Mouse (Mus musculus): ENCODE data around the gene Sdccag8.

The Sdccag8 gene

GRCm38 (mm10) chr1:176852813-176853590, 38.5 kb downstream of the Sdccag8 start:
- in situ Hi-C loops (cut with MboI; ENCODE audit: low pct_unique_long_range_greater_than_20kb in 1 of 2, low sequenced_read_pairs in 2 of 2, unreplicated experiment in 1 of 2) = loop anchor here in 1 of 2 experiments (25.0 kb wide), 1 partner anchor 141 kb away; no protein-coding TSS in a partner anchor

- in situ Hi-C loops (cut with MboI; ENCODE audit: low pct_unique_long_range_greater_than_20kb in 1 of 2, low sequenced_read_pairs in 2 of 2, unreplicated experiment in 1 of 2) = loop anchor here in 1 of 2 experiments (25.0 kb wide), 1 partner anchor 150 kb away; no protein-coding TSS in a partner anchor
Measured at GRCm38 (mm10) chr1:176861981-176862644, 47.7 kb downstream of the Sdccag8 start.

GRCm38 (mm10) chr1:176870501-176870900, 56.0 kb downstream of the Sdccag8 start:
- in situ Hi-C loops (cut with MboI; ENCODE audit: low pct_unique_long_range_greater_than_20kb in 1 of 2, low sequenced_read_pairs in 2 of 2, unreplicated experiment in 1 of 2) = loop anchor here in 1 of 2 experiments (25.0 kb wide), 1 partner anchor 158 kb away; no protein-coding TSS in a partner anchor

- in situ Hi-C loops (cut with MboI; ENCODE audit: low pct_unique_long_range_greater_than_20kb in 1 of 2, low sequenced_read_pairs in 2 of 2, unreplicated experiment in 1 of 2) = loop anchor here in 1 of 2 experiments (25.0 kb wide), 1 partner anchor 160 kb away; no protein-coding TSS in a partner anchor
Measured at GRCm38 (mm10) chr1:176871975-176872374, 57.5 kb downstream of the Sdccag8 start.

- in situ Hi-C loops (cut with MboI; ENCODE audit: low pct_unique_long_range_greater_than_20kb in 1 of 2, low sequenced_read_pairs in 2 of 2, unreplicated experiment in 1 of 2) = loop anchor here in 1 of 2 experiments (25.0 kb wide), 1 partner anchor 161 kb away; no protein-coding TSS in a partner anchor
Measured at GRCm38 (mm10) chr1:176873463-176873862, 59.0 kb downstream of the Sdccag8 start.

GRCm38 (mm10) chr1:176874155-176874554, 59.7 kb downstream of the Sdccag8 start:
- in situ Hi-C loops (cut with MboI; ENCODE audit: low pct_unique_long_range_greater_than_20kb in 1 of 2, low sequenced_read_pairs in 2 of 2, unreplicated experiment in 1 of 2) = loop anchor here in 1 of 2 experiments (25.0 kb wide), 1 partner anchor 162 kb away; no protein-coding TSS in a partner anchor

- in situ Hi-C loops (cut with MboI; ENCODE audit: low pct_unique_long_range_greater_than_20kb in 1 of 2, low sequenced_read_pairs in 2 of 2, unreplicated experiment in 1 of 2) = loop anchor here in 1 of 2 experiments (25.0 kb wide), 1 partner anchor 810 kb away; no protein-coding TSS in a partner anchor
Measured at GRCm38 (mm10) chr1:176877756-176878155, 63.3 kb downstream of the Sdccag8 start.

GRCm38 (mm10) chr1:176879005-176879404, 64.5 kb downstream of the Sdccag8 start:
- in situ Hi-C loops (cut with MboI; ENCODE audit: low pct_unique_long_range_greater_than_20kb in 1 of 2, low sequenced_read_pairs in 2 of 2, unreplicated experiment in 1 of 2) = loop anchor here in 1 of 2 experiments (25.0 kb wide), 1 partner anchor 808 kb away; no protein-coding TSS in a partner anchor

- in situ Hi-C loops (cut with MboI; ENCODE audit: low pct_unique_long_range_greater_than_20kb in 1 of 2, low sequenced_read_pairs in 2 of 2, unreplicated experiment in 1 of 2) = loop anchor here in 1 of 2 experiments (25.0 kb wide), 1 partner anchor 808 kb away; no protein-coding TSS in a partner anchor
Measured at GRCm38 (mm10) chr1:176879614-176880013, 65.2 kb downstream of the Sdccag8 start.

- in situ Hi-C loops (cut with MboI; ENCODE audit: low pct_unique_long_range_greater_than_20kb in 1 of 2, low sequenced_read_pairs in 2 of 2, unreplicated experiment in 1 of 2) = loop anchor here in 1 of 2 experiments (25.0 kb wide), 1 partner anchor 807 kb away; no protein-coding TSS in a partner anchor
Measured at GRCm38 (mm10) chr1:176880101-176880500, 65.6 kb downstream of the Sdccag8 start.

- in situ Hi-C loops (cut with MboI; ENCODE audit: low pct_unique_long_range_greater_than_20kb in 1 of 2, low sequenced_read_pairs in 2 of 2, unreplicated experiment in 1 of 2) = loop anchor here in 1 of 2 experiments (25.0 kb wide), 1 partner anchor 806 kb away; no protein-coding TSS in a partner anchor
Measured at GRCm38 (mm10) chr1:176880943-176881342, 66.5 kb downstream of the Sdccag8 start.

- in situ Hi-C loops (cut with MboI; ENCODE audit: low pct_unique_long_range_greater_than_20kb in 1 of 2, low sequenced_read_pairs in 2 of 2, unreplicated experiment in 1 of 2) = loop anchor here in 1 of 2 experiments (25.0 kb wide), 1 partner anchor 802 kb away; no protein-coding TSS in a partner anchor
Measured at GRCm38 (mm10) chr1:176885207-176885933, 70.9 kb downstream of the Sdccag8 start.

- in situ Hi-C loops (cut with MboI; ENCODE audit: low pct_unique_long_range_greater_than_20kb in 1 of 2, low sequenced_read_pairs in 2 of 2, unreplicated experiment in 1 of 2) = loop anchor here in 1 of 2 experiments (25.0 kb wide), 1 partner anchor 801 kb away; no protein-coding TSS in a partner anchor
Measured at GRCm38 (mm10) chr1:176886002-176886401, 71.5 kb downstream of the Sdccag8 start.

GRCm38 (mm10) chr1:176903741-176904140, 89.3 kb downstream of the Sdccag8 start:
- in situ Hi-C loops (cut with MboI; ENCODE audit: low pct_unique_long_range_greater_than_20kb in 1 of 2, low sequenced_read_pairs in 2 of 2, unreplicated experiment in 1 of 2) = no loop called here

- in situ Hi-C loops (cut with MboI; ENCODE audit: low pct_unique_long_range_greater_than_20kb in 1 of 2, low sequenced_read_pairs in 2 of 2, unreplicated experiment in 1 of 2) = no loop called here
Measured at GRCm38 (mm10) chr1:176915946-176916345, 101.5 kb downstream of the Sdccag8 start.

GRCm38 (mm10) chr1:176919486-176919885, 105.0 kb downstream of the Sdccag8 start:
- in situ Hi-C loops (cut with MboI; ENCODE audit: low pct_unique_long_range_greater_than_20kb in 1 of 2, low sequenced_read_pairs in 2 of 2, unreplicated experiment in 1 of 2) = no loop called here

GRCm38 (mm10) chr1:176922842-176923241, 108.4 kb downstream of the Sdccag8 start:
- in situ Hi-C loops (cut with MboI; ENCODE audit: low pct_unique_long_range_greater_than_20kb in 1 of 2, low sequenced_read_pairs in 2 of 2, unreplicated experiment in 1 of 2) = no loop called here

GRCm38 (mm10) chr1:176926009-176926408, 111.5 kb downstream of the Sdccag8 start:
- in situ Hi-C loops (cut with MboI; ENCODE audit: low pct_unique_long_range_greater_than_20kb in 1 of 2, low sequenced_read_pairs in 2 of 2, unreplicated experiment in 1 of 2) = no loop called here

Data from mouse embryonic stem cell (cell line).